Mouse (Mus musculus): ENCODE measurements around the gene Gm7951.
A peak's percentile ranks its signal among the peaks of the same experiment; 100 is the strongest.
"Not testable (repeated sequence)": the region's sequence is repeated elsewhere in the genome, so short reads cannot be mapped to it uniquely, and the experiment has no call there.

The Gm7951 gene

GRCm38 (mm10) chr14:42117269-42117668 lies at the start of gene Gm7951:
Gene Gm7951, minus strand, starts transcription at chr14:42117369.
- DNase-seq, result not testable (repeated sequence)

GRCm38 (mm10) chr14:42162522-42162921 lies 45.4 kb upstream of the Gm7951 start, which contains the start of gene Gm17027:
Gene Gm17027, minus strand, starts transcription at chr14:42162622.
- not testable (repeated sequence) for DNase-seq

GRCm38 (mm10) chr14:42134571-42134970 lies 17.4 kb upstream of the Gm7951 start:
- DNase-seq, result peak; percentile 2

GRCm38 (mm10) chr14:42133806-42134205 lies 16.6 kb upstream of the Gm7951 start:
- DNase-seq, result peak; percentile 2

Measured in kidney, adult 18-20 months (tissue).